Mouse (Mus musculus): ENCODE data around the gene Rsbn1l.

Rsbn1l gene

DNA sequence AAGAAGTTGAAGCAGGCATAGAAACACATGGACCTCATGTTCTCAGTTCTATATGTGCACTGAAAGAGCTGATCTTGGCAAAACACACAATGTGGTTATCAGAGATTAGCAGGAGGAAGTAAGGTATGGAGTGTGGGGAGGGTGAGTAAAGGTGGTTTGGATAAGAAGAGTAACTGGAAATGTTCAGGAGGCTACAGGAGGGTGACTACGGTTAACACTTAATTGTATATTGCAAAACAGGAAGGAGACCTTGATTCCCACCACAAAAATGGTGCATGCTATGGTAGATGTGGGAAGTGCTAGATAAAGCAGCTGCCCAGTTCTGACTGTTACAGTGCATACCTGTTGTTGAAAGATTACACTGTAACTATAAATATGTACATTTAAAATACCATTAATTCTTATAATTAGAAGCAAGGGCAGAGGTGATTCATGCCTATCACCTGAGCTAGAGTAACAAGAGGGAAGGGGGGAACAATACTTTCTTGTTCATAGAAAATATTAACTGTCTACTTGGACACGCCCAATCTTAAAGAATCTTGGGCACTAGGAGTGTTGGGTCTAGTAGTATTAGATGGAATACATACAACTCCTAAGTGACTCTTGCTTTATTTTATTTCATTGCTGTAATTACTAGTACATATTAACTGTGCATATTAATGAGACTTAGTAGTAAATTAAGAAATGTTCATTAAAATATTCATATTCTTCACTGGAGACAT lies 58.6 kb downstream of the Rsbn1l start:
- no peak for DNase-seq (ENCODE audit: low spot score)

DNA sequence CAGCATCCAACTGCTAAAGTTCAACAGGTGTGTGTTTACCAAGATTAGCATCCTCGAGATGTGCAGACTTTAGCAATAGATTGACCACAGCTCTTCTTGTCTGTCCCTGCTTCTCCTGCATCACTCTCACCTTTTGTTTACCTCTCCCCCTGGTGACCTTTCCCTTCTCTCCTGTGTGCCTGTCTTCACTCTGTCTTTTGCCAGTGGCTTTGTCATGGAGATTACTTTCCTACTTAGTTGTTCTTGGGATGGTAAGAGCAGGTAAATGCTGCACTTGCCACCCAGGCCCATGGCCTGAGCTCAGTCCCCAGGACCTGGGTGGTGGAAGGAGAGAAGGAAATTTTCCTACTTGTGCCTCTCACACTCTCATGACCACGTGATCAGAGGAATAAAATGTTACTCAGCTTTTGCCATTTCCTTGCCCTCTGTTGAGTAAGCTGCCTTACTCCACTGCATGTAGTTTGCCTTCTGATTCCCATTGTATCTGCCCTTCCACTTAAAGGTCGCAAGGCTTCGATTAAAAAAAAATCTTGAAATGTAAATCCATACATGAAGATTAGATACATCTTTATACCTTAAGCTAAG lies 72.1 kb downstream of the Rsbn1l start:
- no peak for DNase-seq (ENCODE audit: low spot score)

DNA sequence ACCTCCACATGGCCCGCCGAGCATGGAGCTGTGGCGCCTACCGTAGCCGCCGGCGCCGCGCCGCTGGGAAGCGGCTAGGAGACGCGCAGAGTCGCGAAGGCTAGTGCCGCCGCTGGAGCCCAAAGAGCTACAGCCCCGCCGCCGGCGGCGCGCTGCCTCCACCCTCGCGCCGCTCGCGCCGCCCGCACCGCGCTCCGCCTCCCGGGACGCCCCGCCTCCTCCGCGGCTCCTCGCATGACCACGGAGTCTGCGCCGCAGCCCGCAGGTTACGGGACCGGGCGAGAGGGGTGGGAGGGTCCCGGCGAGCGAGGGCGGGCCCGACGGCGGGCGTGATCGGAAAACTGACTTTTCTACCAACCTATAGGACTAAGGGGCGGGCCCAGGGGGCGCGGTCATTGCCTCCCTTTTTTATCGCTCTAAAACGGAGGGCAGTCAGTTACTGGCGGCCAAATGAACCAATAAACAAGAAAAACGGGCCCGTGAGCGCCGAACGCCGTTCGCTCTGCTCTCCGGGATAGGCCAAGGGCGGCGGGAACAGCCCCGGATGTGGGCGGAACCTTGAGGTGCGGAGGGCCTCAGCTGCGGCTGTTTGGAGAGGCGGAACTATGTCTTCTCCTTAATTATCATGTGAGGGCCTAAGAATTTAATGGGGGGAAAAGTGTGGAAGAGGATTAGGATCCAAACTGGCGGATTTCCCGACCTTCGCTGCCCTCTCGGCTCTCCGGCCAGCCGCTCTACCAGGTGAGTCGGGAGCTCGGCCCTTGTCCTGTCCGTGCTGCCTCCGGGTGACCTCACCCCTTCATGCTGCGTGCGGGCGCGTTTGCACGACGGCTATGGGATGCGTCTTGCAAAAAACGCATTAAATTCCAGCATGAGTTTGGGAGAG lies 74.0 kb downstream of the Rsbn1l start, which contains the start of the genes Phtf2 and Tmem60:
Gene Phtf2, minus strand, starts transcription at position 210 of the 886 bp plus-strand sequence.
Gene Tmem60, plus strand, starts transcription at position 277 of the 886 bp plus-strand sequence.
- DNase-seq (ENCODE audit: low spot score) = peak; percentile 100

DNA sequence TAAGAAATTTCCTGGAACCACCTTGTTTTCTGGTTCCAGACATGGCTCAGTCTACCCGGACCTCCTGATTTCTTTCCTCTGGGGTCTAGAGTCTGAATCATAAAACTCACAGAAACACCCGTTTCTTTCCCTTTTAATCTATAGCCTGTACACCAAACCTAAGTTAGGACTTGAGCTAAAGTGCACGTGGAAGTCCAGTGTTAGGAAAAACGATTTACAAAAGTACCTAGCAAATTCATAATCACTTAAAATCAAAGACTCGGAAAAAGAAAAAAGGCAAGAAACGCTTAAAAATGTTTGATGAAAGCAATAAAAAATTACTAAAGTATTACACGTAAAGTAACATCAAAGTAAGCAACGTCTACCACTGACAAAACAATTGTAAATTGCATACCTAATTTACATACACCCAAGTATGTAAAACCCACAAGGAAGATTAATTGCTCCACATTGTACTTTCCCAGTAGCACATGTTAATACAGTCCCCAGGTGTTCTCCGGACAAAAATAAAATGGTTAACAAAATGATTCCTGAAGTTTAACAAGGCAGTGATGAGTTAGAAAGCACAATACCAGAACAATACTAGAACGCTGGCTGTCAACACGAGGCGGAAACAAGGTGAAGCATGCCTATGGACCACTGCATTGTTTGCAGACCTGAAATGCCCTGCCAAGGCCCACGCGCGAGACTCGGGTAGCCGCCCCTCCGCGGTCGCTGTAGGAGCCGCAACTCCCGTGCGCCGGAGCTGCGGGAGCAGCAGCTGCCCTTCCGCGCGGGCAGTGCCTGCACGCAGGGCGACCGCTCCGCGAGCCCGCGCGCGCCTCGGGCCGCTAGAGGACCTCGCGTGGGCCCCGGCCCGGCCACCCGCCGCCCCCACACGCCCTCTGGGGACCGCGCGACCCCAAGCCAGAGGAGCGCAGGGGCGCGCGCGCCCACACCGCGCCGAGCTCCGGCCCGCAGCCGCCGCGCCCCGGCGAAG lies 75.1 kb downstream of the Rsbn1l start:
- peak; percentile 51 for DNase-seq (ENCODE audit: low spot score)

DNA sequence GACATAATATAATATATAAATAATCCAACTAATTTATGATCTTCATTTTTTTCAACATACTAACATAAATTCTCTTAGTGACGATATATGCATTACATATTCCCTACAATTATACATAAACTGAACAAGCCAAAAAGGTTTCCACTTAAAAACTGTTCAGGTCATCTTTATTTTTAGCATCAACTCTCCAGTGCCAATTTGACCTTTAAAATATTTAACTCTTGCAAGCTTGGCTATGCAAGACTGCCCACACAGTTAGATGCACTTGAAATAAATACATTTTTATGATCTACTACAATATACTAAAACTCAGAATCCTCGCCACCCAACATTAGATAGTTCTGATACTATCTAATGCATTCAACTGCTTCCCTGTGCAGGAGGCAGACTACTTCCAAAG lies 75.8 kb downstream of the Rsbn1l start:
- no peak for DNase-seq (ENCODE audit: low spot score)

DNA sequence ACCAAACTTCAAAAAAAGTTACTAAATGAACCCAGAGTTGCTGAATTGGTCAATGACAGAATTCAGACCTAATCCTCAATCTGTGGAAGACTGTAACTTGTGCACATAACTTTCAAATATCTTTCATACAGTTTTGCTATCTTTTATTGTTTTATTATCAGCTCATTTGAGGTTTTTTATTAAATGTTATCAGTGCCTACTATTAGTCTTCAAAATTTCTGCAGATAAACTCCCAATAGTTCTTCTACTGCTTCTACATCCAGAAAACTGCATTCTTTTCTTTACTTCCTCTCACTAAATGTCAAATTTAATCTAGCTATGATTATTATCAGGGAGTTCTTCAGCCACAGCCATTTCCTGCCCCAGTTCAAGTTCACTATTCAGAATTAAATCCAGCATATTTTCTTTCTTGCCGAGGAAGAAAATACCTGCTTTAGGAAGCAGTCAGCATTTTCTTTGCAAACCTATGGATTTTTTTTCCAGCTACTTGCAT lies 79.2 kb downstream of the Rsbn1l start:
- no peak for DNase-seq (ENCODE audit: low spot score)

DNA sequence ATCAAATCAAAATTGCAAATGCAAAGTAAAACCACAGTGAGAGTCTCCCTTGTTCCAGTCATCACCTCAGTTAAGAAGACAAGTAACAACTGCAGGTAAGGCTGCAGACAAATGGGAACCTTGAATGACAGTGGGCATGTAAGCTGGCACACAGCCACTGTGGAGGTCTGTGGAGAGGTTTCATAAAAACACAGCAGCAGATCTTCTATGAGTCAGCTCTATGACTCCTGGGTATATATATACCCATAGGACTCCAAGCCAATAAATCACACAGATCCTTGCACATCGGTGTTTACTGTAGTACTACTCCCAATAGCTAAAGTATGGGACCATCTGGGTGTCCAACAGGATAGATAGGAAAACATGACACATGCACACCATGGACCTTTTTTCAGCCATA lies 83.1 kb downstream of the Rsbn1l start:
- DNase-seq (ENCODE audit: low spot score) = no peak

DNA sequence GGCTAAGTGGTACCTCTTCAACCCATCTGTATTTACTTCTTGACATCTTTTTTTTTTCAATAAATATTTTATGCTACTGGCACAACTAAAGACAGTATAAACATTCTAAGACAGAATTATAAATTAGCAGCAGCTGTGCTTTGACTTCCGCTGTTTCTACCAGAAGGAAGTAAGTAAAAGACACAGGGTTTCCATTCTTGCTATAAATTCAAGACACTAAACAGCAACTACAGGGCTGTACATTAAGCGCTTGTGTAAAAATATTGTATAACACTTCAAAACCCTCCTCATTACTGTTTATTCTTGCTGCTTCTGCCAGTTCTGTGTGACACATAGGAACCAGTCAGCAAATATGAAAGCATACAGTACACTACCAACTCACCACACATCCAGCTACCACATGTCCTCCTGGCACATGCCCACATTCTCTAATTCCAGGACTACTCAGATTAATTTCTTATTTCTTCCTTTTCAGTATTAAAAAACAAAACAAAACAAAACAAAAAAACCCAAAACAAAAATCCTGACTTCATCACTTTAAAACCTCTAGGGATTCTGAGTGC lies 90.9 kb downstream of the Rsbn1l start:
- DNase-seq (ENCODE audit: low spot score) = no peak

DNA sequence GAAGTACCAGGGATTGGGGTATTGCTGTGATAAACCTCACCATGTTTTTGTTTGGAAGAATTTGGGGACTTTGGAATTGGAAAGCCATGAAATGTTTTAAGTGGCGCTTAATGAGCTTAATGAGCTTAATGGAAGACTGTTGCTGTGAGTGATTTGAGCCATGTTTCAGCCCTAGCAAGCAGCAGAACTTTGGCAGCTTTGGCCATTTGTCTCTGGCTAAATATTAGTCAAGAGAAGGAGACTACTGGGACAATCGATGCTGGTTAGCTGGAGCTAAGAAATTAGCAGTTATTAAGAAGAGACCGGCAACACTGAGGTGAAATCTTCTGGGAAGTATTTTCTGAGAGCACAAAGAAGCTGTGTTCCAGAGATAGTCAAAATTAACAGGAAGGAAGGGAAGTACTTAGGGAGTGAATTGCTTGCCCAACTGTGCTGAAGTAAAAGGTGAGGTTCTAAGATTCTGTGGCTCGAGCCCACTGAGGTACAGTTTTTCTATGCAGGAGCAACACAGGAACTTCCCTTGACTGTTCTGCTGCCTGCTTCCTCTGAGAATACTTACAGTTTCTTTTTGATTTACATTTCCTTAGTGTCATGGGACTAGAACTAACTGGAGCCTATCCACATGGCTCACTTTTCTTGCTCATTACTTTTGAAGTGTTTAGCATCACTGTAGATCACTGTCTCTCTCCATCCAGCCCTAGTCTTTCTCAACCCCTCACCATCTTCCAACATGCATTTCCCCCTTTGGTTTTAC lies 91.8 kb downstream of the Rsbn1l start:
- DNase-seq (ENCODE audit: low spot score) = no peak

DNA sequence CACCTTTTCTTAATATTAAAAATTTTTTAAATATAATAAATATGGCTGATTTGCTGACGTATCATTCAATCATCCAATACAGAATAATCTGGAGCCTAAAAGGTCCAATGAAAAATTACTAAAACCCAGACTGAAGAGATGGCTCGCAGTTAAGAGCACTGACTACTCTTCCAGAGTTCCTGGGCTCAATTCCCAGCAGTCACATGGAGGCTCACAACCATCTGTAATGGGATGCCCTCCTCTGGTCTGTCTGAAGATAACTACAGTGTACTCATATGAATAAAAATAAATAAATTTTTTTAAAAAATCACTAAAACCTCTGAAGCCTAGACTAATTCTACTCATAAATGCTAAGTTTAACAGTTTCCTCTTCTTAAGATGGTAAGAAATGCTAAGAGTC lies 94.3 kb downstream of the Rsbn1l start:
- no peak for DNase-seq (ENCODE audit: low spot score)

DNA sequence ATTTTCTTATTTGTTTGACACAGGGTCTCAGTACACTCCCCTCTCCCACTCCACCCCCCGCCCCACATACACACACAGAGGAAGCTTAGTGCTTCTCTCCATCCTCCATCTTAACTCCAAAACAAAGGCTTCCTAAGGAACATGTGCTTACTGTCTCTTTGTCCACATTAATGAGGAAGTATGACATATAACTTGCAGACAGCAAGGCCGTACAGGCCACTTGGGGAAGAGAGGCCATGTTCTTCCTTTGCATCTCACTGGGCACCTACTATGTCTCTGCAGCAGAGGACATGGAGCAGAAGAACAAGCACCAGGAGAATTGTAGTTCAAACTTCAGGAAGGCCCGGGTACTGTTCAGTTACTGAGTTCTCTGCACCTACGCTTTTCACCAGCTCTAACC lies 95.6 kb downstream of the Rsbn1l start:
- no peak for DNase-seq (ENCODE audit: low spot score)

DNA sequence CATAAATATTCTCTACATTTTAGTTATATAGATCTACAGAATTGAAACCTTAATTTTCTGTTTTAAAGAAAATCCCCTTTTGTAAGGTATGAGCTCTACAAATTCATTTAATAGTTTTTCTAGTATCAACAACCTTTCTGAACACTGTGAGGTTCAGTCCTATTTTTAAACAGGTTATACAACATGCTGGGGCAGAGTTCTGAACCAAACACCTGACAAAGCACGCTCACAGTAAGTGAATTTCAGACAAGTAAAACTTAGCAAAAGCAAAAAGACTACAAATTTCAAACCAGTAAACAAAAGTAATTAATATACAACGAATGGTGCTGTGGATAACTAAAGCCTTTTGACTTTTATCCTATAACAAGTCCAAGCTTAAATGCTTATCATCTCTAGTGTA lies 97.8 kb downstream of the Rsbn1l start:
- DNase-seq (ENCODE audit: low spot score) = no peak

DNA sequence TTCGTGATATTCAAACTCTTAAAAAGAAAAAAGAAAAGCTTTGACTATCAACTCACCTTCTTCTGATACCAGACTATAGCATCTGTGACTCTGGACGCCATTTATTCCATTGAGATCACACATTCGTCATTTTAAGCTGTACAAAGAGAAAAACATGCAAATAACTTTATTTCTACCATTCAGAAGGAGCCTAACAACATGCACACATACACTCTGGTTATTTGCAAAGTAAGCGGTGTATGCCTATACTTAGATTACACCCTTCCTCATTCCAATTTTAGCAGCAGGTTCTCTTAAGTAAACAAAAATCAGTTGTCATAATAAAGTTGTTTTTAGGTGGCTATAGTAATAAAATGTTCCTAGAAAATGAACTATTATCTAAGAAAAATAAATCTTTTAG lies 101.1 kb downstream of the Rsbn1l start:
- no peak for DNase-seq (ENCODE audit: low spot score)

DNA sequence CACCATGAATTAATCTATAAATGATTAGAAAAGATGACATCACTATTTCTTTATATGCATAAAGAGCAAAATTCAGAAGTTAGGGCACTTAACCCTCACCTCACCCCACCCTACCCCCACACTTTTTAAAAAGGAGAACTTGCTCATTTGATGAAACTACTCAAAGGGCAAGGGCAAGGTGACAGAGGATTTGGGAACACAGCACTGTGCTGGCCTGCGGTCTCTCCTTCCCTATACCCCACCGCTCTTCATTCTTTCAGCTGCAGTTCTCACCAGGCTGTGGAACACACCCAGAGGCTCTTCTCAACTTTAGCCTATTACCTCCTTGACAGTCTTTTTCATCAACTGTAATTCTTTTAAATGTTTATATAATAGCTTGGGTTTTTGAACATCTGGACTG lies 109.2 kb downstream of the Rsbn1l start:
- no peak for DNase-seq (ENCODE audit: low spot score)

DNA sequence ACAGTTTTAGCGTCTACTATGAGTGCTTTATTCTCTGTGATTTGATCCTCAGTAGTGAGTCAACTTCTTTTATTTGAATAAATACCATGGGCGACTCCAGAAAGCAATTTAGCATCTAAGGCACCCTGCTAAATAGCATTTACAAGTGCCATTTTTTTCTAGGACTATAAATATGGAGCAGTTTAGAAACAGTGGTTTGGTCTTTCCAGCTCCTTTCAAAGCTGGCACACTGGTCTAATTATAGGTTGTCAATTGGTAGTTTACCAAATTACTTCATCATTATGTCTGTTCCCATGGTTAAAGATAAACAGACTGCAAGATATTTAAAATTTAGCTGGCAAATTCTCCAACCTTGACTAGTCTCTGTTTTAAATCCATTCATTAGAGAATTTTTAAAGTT lies 112.4 kb downstream of the Rsbn1l start:
- no peak for DNase-seq (ENCODE audit: low spot score)

DNA sequence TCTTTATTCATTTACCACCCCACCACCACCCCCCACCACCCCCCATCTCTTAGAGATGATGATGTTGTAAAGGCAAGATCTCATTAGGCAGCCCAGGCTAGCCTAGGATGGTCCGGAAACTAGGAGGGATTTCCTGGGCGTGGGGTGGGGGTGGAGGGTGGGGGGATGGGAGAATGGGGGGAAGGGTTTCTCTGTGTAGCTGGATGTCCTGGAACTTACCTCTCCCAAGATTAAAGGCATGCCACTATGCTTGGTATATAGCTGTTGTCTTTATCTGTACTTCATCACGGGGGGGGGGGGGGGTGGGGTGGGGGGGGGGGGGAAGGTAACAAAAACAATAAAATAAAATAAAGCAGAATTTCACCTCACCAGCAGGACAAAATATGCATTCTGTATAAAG lies 112.8 kb downstream of the Rsbn1l start:
- DNase-seq (ENCODE audit: low spot score) = no peak
